Mouse (Mus musculus) intestine, postnatal 0 days (tissue): Measurements from ENCODE around the gene Nol11. TPM values are rescaled to one million over a fixed set of nuclear protein-coding genes. Genes with fewer than 3 reads are reported as not detected.
A peak's percentile ranks its signal among the peaks of the same experiment; 100 is the strongest.
"Not testable (repeated sequence)": the region's sequence is repeated elsewhere in the genome, so short reads cannot be mapped to it uniquely, and the experiment has no call there.

Source experiments
- ATAC-seq: fragments of 200-750 bp; cut with Nextera tagmentation; 2 replicates; pipeline ENCODE4 v1.8.0; 2017; ENCODE audit warnings: mild to moderate bottlenecking, moderate TSS enrichment, moderate library complexity
- H3K27ac ChIP-seq: fragments of 300-500 bp; sonication (generic); 2 replicates; pipeline ENCODE4 v1.5.1; 2014; ENCODE audit warnings: mild to moderate bottlenecking, low read depth, low read length, moderate library complexity
- H3K27me3 ChIP-seq: fragments of 300-500 bp; sonication (generic); replicated peaks from 2 replicates; pipeline ENCODE4 v1.6.1; 2014; ENCODE audit warnings: low read length, mixed read lengths; ENCODE audit not compliant: control insufficient read depth, insufficient read depth
- H3K36me3 ChIP-seq: fragments of 300-500 bp; sonication (generic); 2 replicates; pipeline ENCODE4 v1.6.1; 2014; ENCODE audit warnings: mild to moderate bottlenecking, moderate library complexity; ENCODE audit not compliant: control insufficient read depth, insufficient read depth
- H3K4me1 ChIP-seq: fragments of 300-500 bp; sonication (generic); replicated peaks from 2 replicates; pipeline ENCODE4 v1.6.1; 2014; ENCODE audit warnings: antibody characterized with exemption, low read length, mixed read lengths; ENCODE audit not compliant: control insufficient read depth, insufficient read depth
- H3K4me2 ChIP-seq: fragments of 300-500 bp; sonication (generic); replicated peaks from 2 replicates; pipeline ENCODE4 v1.6.1; 2014; ENCODE audit warnings: low read depth, mild to moderate bottlenecking, moderate library complexity
- H3K4me3 ChIP-seq: fragments of 300-500 bp; sonication (generic); 2 replicates; pipeline ENCODE4 v1.5.1; 2014; ENCODE audit warnings: low read depth, low read length
- H3K9ac ChIP-seq: fragments of 300-500 bp; sonication (generic); 2 replicates; pipeline ENCODE4 v1.6.1; 2014; ENCODE audit warnings: mild to moderate bottlenecking, low read depth, low read length
- H3K9me3 ChIP-seq: fragments of 300-500 bp; sonication (generic); 2 replicates; pipeline ENCODE4 v1.6.1; 2016; ENCODE audit warnings: mixed run types; ENCODE audit not compliant: control insufficient read depth
- CTCF ChIP-seq: sonication (generic); IDR thresholded peaks from 2 replicates; pipeline ENCODE4 v1.5.1; 2016; ENCODE audit warnings: low read depth, mild to moderate bottlenecking, control low read depth, antibody characterized with exemption, moderate library complexity
- WGBS: fragments of 180-500 bp; shearing (Covaris S2); extraction: QIAGEN DNeasy Blood & Tissue Kit; methylation state at CpG from one replicate; pipeline ENCODE4 v1.1.7; 2014; 5-methylcytosine and 5-hydroxymethylcytosine counted together
- polyA plus RNA-seq: library from polyadenylated mRNA; unstranded; fragments of >200 nt; fragmentation: Nextera tagmentation; extraction: Ambion mirVana; gene quantifications from 2 replicates; pipeline ENCODE4 v1.2.1, GENCODE M21; 2015

The Nol11 gene
- polyA plus RNA-seq, 1 experiment from 2014 or later, result 14.8 TPM

- Histone ChIP-seq H3K36me3 (no peaks in the 10 kb centered on the region), H3K27me3 (no peaks in the 10 kb centered on the region), H3K9me3 (no peaks in the 10 kb centered on the region), H3K4me2 (no peak overlapping the region), H3K4me3 (no peak overlapping the region), H3K9ac (no peak overlapping the region), H3K4me1 (no peaks in the 10 kb centered on the region), H3K27ac (no peak overlapping the region)
- WGBS, result 45% methylated on average over 3 of the region's 3 CpGs
- no peak for ATAC-seq
- no peak for TF ChIP-seq CTCF
These were observed 53.4 kb downstream of the Nol11 start for GRCm38 (mm10) chr11:107135741-107136140.

- H3K27ac ChIP-seq, result 0 out of 2 replicates have a peak overlapping the region, but pooled peaks have one; percentile 97
- H3K9me3 ChIP-seq, result no peaks in the 10 kb centered on the region
- no peaks in the 10 kb centered on the region for H3K4me1 ChIP-seq
- no peak for TF ChIP-seq CTCF
- H3K36me3 ChIP-seq, result no peaks in the 10 kb centered on the region
- peak overlapping the region; percentile 85 for H3K4me2 ChIP-seq
- H3K4me3 ChIP-seq, result peak overlapping the region; percentile 96
- no peaks in the 10 kb centered on the region for H3K27me3 ChIP-seq
- ATAC-seq, result peak; percentile 63
- H3K9ac ChIP-seq, result peak overlapping the region; percentile 97
- under 1% methylated on average over 16 of the region's 16 CpGs for WGBS
These were observed 56.8 kb downstream of the Nol11 start for GRCm38 (mm10) chr11:107132426-107132825.

GRCm38 (mm10) chr11:107131749-107132421, 57.3 kb downstream of the Nol11 start, which contains the start of gene Bptf:
TSS of gene Bptf (minus strand) at chr11:107132127.
- peak within 1 kb of the TSS; percentile 97 for H3K27ac ChIP-seq
- peak within 1 kb of the TSS; percentile 85 for H3K4me2 ChIP-seq
- peak; percentile 79 for TF ChIP-seq CTCF
- 0% methylated on average over 25 of the region's 94 CpGs for WGBS
- peak within 1 kb of the TSS; percentile 97 for H3K9ac ChIP-seq
- ATAC-seq, result peak; percentile 97
- no peaks in the 10 kb centered on the region for H3K36me3 ChIP-seq
- no peaks in the 10 kb centered on the region for H3K9me3 ChIP-seq
- H3K4me3 ChIP-seq, result peak within 1 kb of the TSS; percentile 96
- no peaks in the 10 kb centered on the region for H3K27me3 ChIP-seq
- no peaks in the 10 kb centered on the region for H3K4me1 ChIP-seq

- Histone ChIP-seq H3K4me1 (no peaks in the 10 kb centered on the region), H3K9ac (peak overlapping the region; percentile 97), H3K27ac (peak overlapping the region; percentile 97), H3K9me3 (no peaks in the 10 kb centered on the region), H3K4me3 (peak overlapping the region; percentile 96), H3K36me3 (no peaks in the 10 kb centered on the region), H3K4me2 (peak overlapping the region; percentile 85), H3K27me3 (no peaks in the 10 kb centered on the region)
- under 1% methylated on average over 58 of the region's 65 CpGs for WGBS
- TF ChIP-seq CTCF, result no peak
- ATAC-seq, result peak; percentile 59
These were observed 58.1 kb downstream of the Nol11 start for GRCm38 (mm10) chr11:107130879-107131748.

GRCm38 (mm10) chr11:107130221-107130788, 58.9 kb downstream of the Nol11 start:
- Histone ChIP-seq H3K4me3 (peak overlapping the region; percentile 96), H3K4me2 (peak overlapping the region; percentile 85), H3K9me3 (no peaks in the 10 kb centered on the region), H3K36me3 (no peaks in the 10 kb centered on the region), H3K27me3 (no peaks in the 10 kb centered on the region), H3K9ac (peak overlapping the region; percentile 97), H3K27ac (no peak overlapping the region), H3K4me1 (no peaks in the 10 kb centered on the region)
- TF ChIP-seq CTCF, result no peak
- under 1% methylated on average over 18 of the region's 18 CpGs for WGBS
- no peak for ATAC-seq

GRCm38 (mm10) chr11:107129641-107130040, 59.5 kb downstream of the Nol11 start:
- Histone ChIP-seq H3K9ac (no peak overlapping the region), H3K27ac (no peak overlapping the region), H3K4me2 (peak overlapping the region; percentile 85), H3K27me3 (no peaks in the 10 kb centered on the region), H3K36me3 (no peaks in the 10 kb centered on the region), H3K4me1 (no peaks in the 10 kb centered on the region), H3K4me3 (peak overlapping the region; percentile 96), H3K9me3 (no peaks in the 10 kb centered on the region)
- WGBS, result 12% methylated on average over 2 of the region's 2 CpGs
- TF ChIP-seq CTCF, result no peak
- ATAC-seq, result no peak

GRCm38 (mm10) chr11:107126716-107127115, 62.5 kb downstream of the Nol11 start:
- not testable (repeated sequence) for H3K4me2 ChIP-seq, H3K4me1 ChIP-seq, H3K27me3 ChIP-seq, H3K9ac ChIP-seq, H3K36me3 ChIP-seq, H3K9me3 ChIP-seq, H3K4me3 ChIP-seq, H3K27ac ChIP-seq, ATAC-seq
- WGBS, result 97% methylated on average over 1 of the region's 2 CpGs
